Mouse (Mus musculus): ENCODE measurements at regions not wholly inside any gene's neighbourhood (a gene's known extent, or its start where the extent isn't known, plus 50 kb on each side); places are given as distances from the start of the nearest gene placed in this dataset.

- no peak for TF ChIP-seq CTCF (IDR thresholded peaks at IDR 0.05; ENCODE audit: borderline replicate concordance, extremely low read depth, insufficient read depth, insufficient read length)
- TF ChIP-seq POLR2A (IDR thresholded peaks at IDR 0.05; ENCODE audit: borderline replicate concordance, extremely low read depth, insufficient read depth, insufficient read length, poor library complexity, severe bottlenecking), result no peak
These were observed 326.0 kb upstream of the C9orf72 start for GRCm38 (mm10) chr4:35551988-35552387.
